Mouse (Mus musculus): ENCODE data around the gene Bend6. TPM values are rescaled to one million over a fixed set of nuclear protein-coding genes. Genes with fewer than 3 reads are reported as not detected.
A peak's percentile ranks its signal among the peaks of the same experiment; 100 is the strongest.

Gene Bend6
- polyA plus RNA-seq, 2 experiments = 0.47 to 0.49 TPM

- no peak overlapping the region for H3K27ac ChIP-seq
- TF ChIP-seq EP300 (IDR thresholded peaks at IDR 0.05; ENCODE audit: low read depth) (no peak), CTCF (IDR thresholded peaks at IDR 0.05; ENCODE audit: low read depth) (peak; percentile 71)
- WGBS (ENCODE audit: insufficient replicate concordance) = 48% methylated on average over 10 of the region's 10 CpGs
- ATAC-seq (ENCODE audit: insufficient read depth) = no peak
- no peak for DNase-seq (ENCODE audit: low read depth in 3 of 3, low spot score in 3 of 3)
- no peaks in the 10 kb centered on the region for H3K36me3 ChIP-seq (replicated peaks; ENCODE audit: control insufficient read depth, insufficient read depth, low read depth)
- H3K4me3 ChIP-seq (ENCODE audit: insufficient read depth in 1 of 2, low read depth in 2 of 2, low read length in 2 of 2) = no peak overlapping the region
- no peaks in the 10 kb centered on the region for H3K9me3 ChIP-seq (ENCODE audit: control insufficient read depth, low read length)
- no peaks in the 10 kb centered on the region for H3K27me3 ChIP-seq (ENCODE audit: control insufficient read depth, insufficient read depth, low read length)
- H3K9ac ChIP-seq (replicated peaks) = no peak overlapping the region
- H3K4me2 ChIP-seq (ENCODE audit: low read depth) = no peak overlapping the region
- H3K4me1 ChIP-seq (replicated peaks; ENCODE audit: control insufficient read depth in 2 of 2, insufficient read depth in 2 of 2, low read length in 1 of 2) = no peaks in the 10 kb centered on the region
Observed at GRCm38 (mm10) chr1:33892784-33893183, 14.8 kb downstream of the Bend6 start.

DNA sequence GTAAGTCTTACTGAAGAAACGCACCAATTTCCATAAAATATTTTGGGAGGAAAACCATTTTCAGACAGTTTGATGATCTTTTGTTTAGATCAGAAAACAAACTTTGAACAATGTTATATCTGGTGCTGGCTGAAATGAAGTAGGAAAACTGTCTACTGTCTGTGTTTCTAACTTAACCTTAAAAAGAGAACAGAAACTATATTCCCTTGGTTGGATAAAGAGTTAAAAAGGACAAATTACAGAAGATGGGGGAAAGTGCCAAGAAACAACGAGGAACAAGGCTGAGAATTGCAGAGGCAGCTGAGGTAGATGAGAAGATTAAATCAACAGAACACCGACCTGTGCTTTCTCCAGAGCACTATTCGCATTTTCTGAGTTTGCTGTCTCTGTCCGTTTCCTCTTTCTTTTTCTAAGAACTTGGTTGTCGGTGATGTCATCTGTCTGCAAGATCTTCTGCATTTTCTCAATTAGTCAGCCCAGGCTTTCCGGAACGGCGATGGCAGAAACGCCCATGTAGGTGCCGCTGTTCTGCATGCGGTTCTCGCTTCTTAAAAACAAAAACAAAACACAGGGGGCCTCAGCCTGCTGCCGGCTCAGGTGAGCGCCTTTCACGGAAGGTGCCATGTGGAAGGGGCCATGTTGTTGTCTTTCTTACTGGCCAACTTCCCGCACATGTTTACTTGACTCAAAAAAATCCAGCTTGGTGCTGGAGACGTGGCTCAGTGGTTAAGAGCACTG is 24.3 kb downstream of the Bend6 start:
- peak overlapping the region; percentile 46 for H3K4me2 ChIP-seq (ENCODE audit: low read depth)
- 5% methylated on average over 18 of the region's 18 CpGs for WGBS (ENCODE audit: insufficient replicate concordance)

GRCm38 (mm10) chr1:33878170-33878569 is 29.4 kb downstream of the Bend6 start:
- no peak overlapping the region for H3K27ac ChIP-seq
- DNase-seq (ENCODE audit: low read depth in 3 of 3, low spot score in 3 of 3) (no peak), ATAC-seq (ENCODE audit: insufficient read depth) (no peak)
- H3K4me2 ChIP-seq (ENCODE audit: low read depth) = no peak overlapping the region
- 53% methylated on average over 7 of the region's 7 CpGs for WGBS (ENCODE audit: insufficient replicate concordance)
- no peaks in the 10 kb centered on the region for H3K36me3 ChIP-seq (replicated peaks; ENCODE audit: control insufficient read depth, insufficient read depth, low read depth)
- no peak for TF ChIP-seq CTCF (IDR thresholded peaks at IDR 0.05; ENCODE audit: low read depth)
- no peak for TF ChIP-seq EP300 (IDR thresholded peaks at IDR 0.05; ENCODE audit: low read depth)
- no peak overlapping the region for H3K4me3 ChIP-seq (ENCODE audit: insufficient read depth in 1 of 2, low read depth in 2 of 2, low read length in 2 of 2)
- no peaks in the 10 kb centered on the region for H3K27me3 ChIP-seq (ENCODE audit: control insufficient read depth, insufficient read depth, low read length)
- H3K4me1 ChIP-seq (replicated peaks; ENCODE audit: control insufficient read depth in 2 of 2, insufficient read depth in 2 of 2, low read length in 1 of 2) = no peaks in the 10 kb centered on the region
- H3K9ac ChIP-seq (replicated peaks) = no peak overlapping the region
- H3K9me3 ChIP-seq (ENCODE audit: control insufficient read depth, low read length) = no peaks in the 10 kb centered on the region

More for the DNA sequence above, 24.3 kb downstream of the Bend6 start:
- no peak overlapping the region for H3K27ac ChIP-seq
- ATAC-seq (ENCODE audit: insufficient read depth) = no peak
- TF ChIP-seq CTCF (IDR thresholded peaks at IDR 0.05; ENCODE audit: low read depth) (peak; percentile 29; the same call in 1 of the 2 replicates), EP300 (IDR thresholded peaks at IDR 0.05; ENCODE audit: low read depth) (no peak)
- H3K36me3 ChIP-seq (replicated peaks; ENCODE audit: control insufficient read depth, insufficient read depth, low read depth) = no peaks in the 10 kb centered on the region
- H3K9me3 ChIP-seq (ENCODE audit: control insufficient read depth, low read length) = no peaks in the 10 kb centered on the region
- H3K27me3 ChIP-seq (ENCODE audit: control insufficient read depth, insufficient read depth, low read length) = no peaks in the 10 kb centered on the region
- H3K9ac ChIP-seq (replicated peaks) = no peak overlapping the region
- no peaks in the 10 kb centered on the region for H3K4me1 ChIP-seq (replicated peaks; ENCODE audit: control insufficient read depth in 2 of 2, insufficient read depth in 2 of 2, low read length in 1 of 2)
- H3K4me3 ChIP-seq (ENCODE audit: insufficient read depth in 1 of 2, low read depth in 2 of 2, low read length in 2 of 2) = peak overlapping the region in 1 of 2 experiments; percentile 17; a peak in 2 of 4 replicates
- peak in 1 of 3 experiments; percentile 23 for DNase-seq (ENCODE audit: low read depth in 3 of 3, low spot score in 3 of 3)

- TF ChIP-seq CTCF (IDR thresholded peaks at IDR 0.05; ENCODE audit: low read depth) (no peak), EP300 (IDR thresholded peaks at IDR 0.05; ENCODE audit: low read depth) (no peak)
- 66% methylated on average over 3 of the region's 3 CpGs for WGBS (ENCODE audit: insufficient replicate concordance)
- no peak overlapping the region for H3K9ac ChIP-seq (replicated peaks)
- no peak overlapping the region for H3K27ac ChIP-seq
- no peak for DNase-seq (ENCODE audit: low read depth in 3 of 3, low spot score in 3 of 3)
- ATAC-seq (ENCODE audit: insufficient read depth) = no peak
- H3K4me2 ChIP-seq (ENCODE audit: low read depth) = no peak overlapping the region
- H3K4me1 ChIP-seq (replicated peaks; ENCODE audit: control insufficient read depth in 2 of 2, insufficient read depth in 2 of 2, low read length in 1 of 2) = no peaks in the 10 kb centered on the region
- no peaks in the 10 kb centered on the region for H3K27me3 ChIP-seq (ENCODE audit: control insufficient read depth, insufficient read depth, low read length)
- H3K4me3 ChIP-seq (ENCODE audit: insufficient read depth in 1 of 2, low read depth in 2 of 2, low read length in 2 of 2) = no peak overlapping the region
- no peaks in the 10 kb centered on the region for H3K36me3 ChIP-seq (replicated peaks; ENCODE audit: control insufficient read depth, insufficient read depth, low read depth)
- no peaks in the 10 kb centered on the region for H3K9me3 ChIP-seq (ENCODE audit: control insufficient read depth, low read length)
Observed at GRCm38 (mm10) chr1:33876416-33876815, 31.2 kb downstream of the Bend6 start.

GRCm38 (mm10) chr1:33875691-33876090 is 31.9 kb downstream of the Bend6 start:
- ATAC-seq (ENCODE audit: insufficient read depth) (no peak), DNase-seq (ENCODE audit: low read depth in 3 of 3, low spot score in 3 of 3) (peak in 2 of 3 experiments; percentile 7 to 19)
- Histone ChIP-seq H3K9ac (replicated peaks) (no peak overlapping the region), H3K9me3 (ENCODE audit: control insufficient read depth, low read length) (no peaks in the 10 kb centered on the region), H3K27ac (no peak overlapping the region), H3K27me3 (ENCODE audit: control insufficient read depth, insufficient read depth, low read length) (no peaks in the 10 kb centered on the region), H3K4me1 (replicated peaks; ENCODE audit: control insufficient read depth in 2 of 2, insufficient read depth in 2 of 2, low read length in 1 of 2) (no peaks in the 10 kb centered on the region), H3K36me3 (replicated peaks; ENCODE audit: control insufficient read depth, insufficient read depth, low read depth) (no peaks in the 10 kb centered on the region), H3K4me2 (ENCODE audit: low read depth) (no peak overlapping the region), H3K4me3 (ENCODE audit: insufficient read depth in 1 of 2, low read depth in 2 of 2, low read length in 2 of 2) (no peak overlapping the region)
- TF ChIP-seq CTCF (IDR thresholded peaks at IDR 0.05; ENCODE audit: low read depth) = peak; percentile 51; the same call in 1 of the 2 replicates
- no peak for TF ChIP-seq EP300 (IDR thresholded peaks at IDR 0.05; ENCODE audit: low read depth)
- 40% methylated on average over 6 of the region's 6 CpGs for WGBS (ENCODE audit: insufficient replicate concordance)
